Mouse (Mus musculus): ENCODE data around the gene Crybg3.

- no peak for TF ChIP-seq CTCF (IDR thresholded peaks at IDR 0.05; ENCODE audit: low read depth)
- no peak for TF ChIP-seq EP300 (optimal IDR thresholded peaks at IDR 0.05)
These were observed 26.8 kb downstream of the Crybg3 start for GRCm38 (mm10) chr16:59573961-59574360.
